Mouse (Mus musculus): Measurements from ENCODE around the gene Chst4. TPM values are rescaled to one million over a fixed set of nuclear protein-coding genes. Genes with fewer than 3 reads are reported as not detected.
A peak's percentile ranks its signal among the peaks of the same experiment; 100 is the strongest.
"Not testable (repeated sequence)": the region's sequence is repeated elsewhere in the genome, so short reads cannot be mapped to it uniquely, and the experiment has no call there.

Gene Chst4
- polyA plus RNA-seq, 1 experiment, result not detected

GRCm38 (mm10) chr8:110058207-110058606 is 18.7 kb upstream of the Chst4 start:
- TF ChIP-seq POLR2A (IDR thresholded peaks at IDR 0.05; ENCODE audit: low read depth, low read length) (no peak), CTCF (IDR thresholded peaks at IDR 0.05; ENCODE audit: borderline replicate concordance, insufficient read depth, low read length) (no peak)
- no peaks in the 10 kb centered on the region for H3K4me1 ChIP-seq (ENCODE audit: control insufficient read depth, insufficient read depth, low read length)
- H3K27ac ChIP-seq (ENCODE audit: insufficient read depth, low read length), result no peak overlapping the region
- H3K4me3 ChIP-seq (ENCODE audit: insufficient read depth, low read length), result no peak overlapping the region

- H3K4me3 ChIP-seq (ENCODE audit: insufficient read depth, low read length), result no peak overlapping the region
- no peaks in the 10 kb centered on the region for H3K4me1 ChIP-seq (ENCODE audit: control insufficient read depth, insufficient read depth, low read length)
- TF ChIP-seq CTCF (IDR thresholded peaks at IDR 0.05; ENCODE audit: borderline replicate concordance, insufficient read depth, low read length) (no peak), POLR2A (IDR thresholded peaks at IDR 0.05; ENCODE audit: low read depth, low read length) (no peak)
- H3K27ac ChIP-seq (ENCODE audit: insufficient read depth, low read length), result no peak overlapping the region
These were observed 11.7 kb upstream of the Chst4 start for GRCm38 (mm10) chr8:110051208-110051607.

- Histone ChIP-seq H3K4me1 (ENCODE audit: control insufficient read depth, insufficient read depth, low read length) (peaks cover 3% of the 10 kb centered on the region; the same call in 1 of the 2 replicates), H3K4me3 (ENCODE audit: insufficient read depth, low read length) (no peak overlapping the region), H3K27ac (ENCODE audit: insufficient read depth, low read length) (no peak overlapping the region)
- no peak for TF ChIP-seq CTCF (IDR thresholded peaks at IDR 0.05; ENCODE audit: borderline replicate concordance, insufficient read depth, low read length)
- no peak for TF ChIP-seq POLR2A (IDR thresholded peaks at IDR 0.05; ENCODE audit: low read depth, low read length)
These were observed 969 bp upstream of the Chst4 start for GRCm38 (mm10) chr8:110040509-110040908.

GRCm38 (mm10) chr8:110039216-110039615 is 324 bp downstream of the Chst4 start:
- no peak overlapping the region for H3K4me3 ChIP-seq (ENCODE audit: insufficient read depth, low read length)
- H3K4me1 ChIP-seq (ENCODE audit: control insufficient read depth, insufficient read depth, low read length), result peaks cover 3% of the 10 kb centered on the region; the same call in 1 of the 2 replicates
- TF ChIP-seq CTCF (IDR thresholded peaks at IDR 0.05; ENCODE audit: borderline replicate concordance, insufficient read depth, low read length) (no peak), POLR2A (IDR thresholded peaks at IDR 0.05; ENCODE audit: low read depth, low read length) (no peak)
- H3K27ac ChIP-seq (ENCODE audit: insufficient read depth, low read length), result no peak overlapping the region

GRCm38 (mm10) chr8:110036156-110036555 is 3.4 kb downstream of the Chst4 start:
- TF ChIP-seq POLR2A (IDR thresholded peaks at IDR 0.05; ENCODE audit: low read depth, low read length) (no peak), CTCF (IDR thresholded peaks at IDR 0.05; ENCODE audit: borderline replicate concordance, insufficient read depth, low read length) (no peak)
- Histone ChIP-seq H3K4me1 (ENCODE audit: control insufficient read depth, insufficient read depth, low read length) (0 out of 2 replicates have a peak, but pooled peaks cover under 1% of the 10 kb centered on the region), H3K27ac (ENCODE audit: insufficient read depth, low read length) (no peak overlapping the region), H3K4me3 (ENCODE audit: insufficient read depth, low read length) (no peak overlapping the region)

- Histone ChIP-seq H3K4me1 (ENCODE audit: control insufficient read depth, insufficient read depth, low read length) (no peaks in the 10 kb centered on the region), H3K27ac (ENCODE audit: insufficient read depth, low read length) (no peak overlapping the region), H3K4me3 (ENCODE audit: insufficient read depth, low read length) (no peak overlapping the region)
- no peak for TF ChIP-seq CTCF (IDR thresholded peaks at IDR 0.05; ENCODE audit: borderline replicate concordance, insufficient read depth, low read length)
- no peak for TF ChIP-seq POLR2A (IDR thresholded peaks at IDR 0.05; ENCODE audit: low read depth, low read length)
These were observed 5.2 kb downstream of the Chst4 start for GRCm38 (mm10) chr8:110034331-110034730.

- not testable (repeated sequence) for H3K4me1 ChIP-seq (ENCODE audit: control insufficient read depth, insufficient read depth, low read length); H3K4me3 ChIP-seq (ENCODE audit: insufficient read depth, low read length); H3K27ac ChIP-seq (ENCODE audit: insufficient read depth, low read length)
These were observed 5.8 kb downstream of the Chst4 start for GRCm38 (mm10) chr8:110033771-110034170.

GRCm38 (mm10) chr8:110022768-110023344 is 16.7 kb downstream of the Chst4 start:
- no peaks in the 10 kb centered on the region for H3K4me1 ChIP-seq (ENCODE audit: control insufficient read depth, insufficient read depth, low read length)
- no peak for TF ChIP-seq POLR2A (IDR thresholded peaks at IDR 0.05; ENCODE audit: low read depth, low read length)
- TF ChIP-seq CTCF (IDR thresholded peaks at IDR 0.05; ENCODE audit: borderline replicate concordance, insufficient read depth, low read length), result no peak
- no peak overlapping the region for H3K4me3 ChIP-seq (ENCODE audit: insufficient read depth, low read length)
- no peak overlapping the region for H3K27ac ChIP-seq (ENCODE audit: insufficient read depth, low read length)

GRCm38 (mm10) chr8:110022081-110022480 is 17.5 kb downstream of the Chst4 start:
- Histone ChIP-seq H3K27ac (ENCODE audit: insufficient read depth, low read length) (no peak overlapping the region), H3K4me3 (ENCODE audit: insufficient read depth, low read length) (no peak overlapping the region), H3K4me1 (ENCODE audit: control insufficient read depth, insufficient read depth, low read length) (no peaks in the 10 kb centered on the region)
- TF ChIP-seq CTCF (IDR thresholded peaks at IDR 0.05; ENCODE audit: borderline replicate concordance, insufficient read depth, low read length) (no peak), POLR2A (IDR thresholded peaks at IDR 0.05; ENCODE audit: low read depth, low read length) (no peak)

GRCm38 (mm10) chr8:110010868-110011267 is 28.7 kb downstream of the Chst4 start:
- Histone ChIP-seq H3K27ac (ENCODE audit: insufficient read depth, low read length) (no peak overlapping the region), H3K4me1 (ENCODE audit: control insufficient read depth, insufficient read depth, low read length) (no peaks in the 10 kb centered on the region), H3K4me3 (ENCODE audit: insufficient read depth, low read length) (no peak overlapping the region)
- TF ChIP-seq CTCF (IDR thresholded peaks at IDR 0.05; ENCODE audit: borderline replicate concordance, insufficient read depth, low read length), result peak; percentile 75; the same call in 1 of the 2 replicates
- TF ChIP-seq POLR2A (IDR thresholded peaks at IDR 0.05; ENCODE audit: low read depth, low read length), result no peak

Measured in embryonic fibroblast, embryonic 13.5 days (primary cell).